Mouse (Mus musculus) G1E (cell line): ENCODE data around the gene Eid2b.

Experiments
- CTCF ChIP-seq: IDR thresholded peaks from 2 replicates; pipeline ENCODE4 v1.5.1; 2012; ENCODE audit warnings: low read depth, low read length, inconsistent platforms, mixed read lengths
- GATA1 ChIP-seq: IDR thresholded peaks from 2 replicates; pipeline ENCODE4 v1.6.1; 2012; ENCODE audit warnings: borderline replicate concordance, low read length, inconsistent platforms, mixed read lengths

GRCm38 (mm10) chr7:28268042-28268531 is 9.5 kb upstream of the Eid2b start:
- TF ChIP-seq CTCF (no peak), GATA1 (no peak)
